Mouse (Mus musculus): ENCODE results near the gene Morn3. TPM values are rescaled to one million over a fixed set of nuclear protein-coding genes. Genes with fewer than 3 reads are reported as not detected.
A peak's percentile ranks its signal among the peaks of the same experiment; 100 is the strongest.

The Morn3 gene
- total and polyA plus RNA-seq, 3 experiments, result not detected

DNA sequence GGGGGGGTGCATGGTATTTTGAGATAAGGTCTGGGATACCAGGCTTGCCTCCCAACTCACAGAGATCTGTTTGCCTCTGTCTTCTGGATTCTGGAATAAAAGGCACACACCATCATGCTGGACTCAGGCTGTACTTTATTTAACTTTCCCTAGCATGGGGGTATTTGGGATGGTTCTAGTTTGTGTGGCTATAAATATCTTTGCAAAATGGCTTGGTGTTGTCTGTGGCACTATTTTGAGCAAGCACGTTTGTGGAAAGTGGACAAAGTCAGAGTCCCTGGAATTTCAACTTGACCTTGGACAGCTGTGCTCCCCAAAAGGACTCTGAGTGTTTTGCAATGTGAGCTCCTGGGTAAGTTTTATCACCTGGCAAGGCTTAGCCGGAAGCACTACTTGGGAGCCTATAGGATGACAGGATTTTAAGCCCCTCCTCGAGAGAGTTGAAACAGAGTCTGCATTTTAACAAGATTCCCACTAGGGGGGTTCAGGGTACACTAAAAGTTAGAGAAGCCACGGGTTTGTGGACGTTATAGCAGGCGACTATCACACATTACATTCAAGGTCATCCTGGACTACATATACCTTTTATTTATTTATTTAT is 20.7 kb upstream of the Morn3 start:
- no peak overlapping the region; the same call in 1 of the 2 replicates for H3K9ac ChIP-seq (ENCODE audit: insufficient read depth, low read depth)
- TF ChIP-seq MXI1 (IDR thresholded peaks at IDR 0.05; ENCODE audit: low read depth, low read length) (no peak), JUN (IDR thresholded peaks at IDR 0.05; ENCODE audit: insufficient read depth, low read depth, low read length) (no peak), POLR2AphosphoS2 (IDR thresholded peaks at IDR 0.05; ENCODE audit: low read depth, low read length) (no peak), MAX (IDR thresholded peaks at IDR 0.05; ENCODE audit: low read length) (no peak), RAD21 (IDR thresholded peaks at IDR 0.05; ENCODE audit: low read depth, low read length) (peak; percentile 77), HCFC1 (IDR thresholded peaks at IDR 0.05; ENCODE audit: low read depth, low read length) (no peak), SMC3 (IDR thresholded peaks at IDR 0.05; ENCODE audit: low read depth, low read length) (peak; percentile 53), JUND (conservative IDR thresholded peaks at IDR 0.05; ENCODE audit: low read depth, low read length) (no peak), ZNF384 (IDR thresholded peaks at IDR 0.05; ENCODE audit: low read depth, low read length) (no peak), NELFE (IDR thresholded peaks at IDR 0.05; ENCODE audit: low read depth, low read length) (no peak), ZC3H11A (IDR thresholded peaks at IDR 0.05; ENCODE audit: low read depth, low read length) (peak; percentile 49; the same call in 1 of the 2 replicates), POLR2A (IDR thresholded peaks at IDR 0.05; ENCODE audit: low read depth, low read length) (0 out of 2 replicates have a peak, but pooled peaks have one; percentile 36), ETS1 (conservative IDR thresholded peaks at IDR 0.05; ENCODE audit: low read depth, low read length) (no peak), CHD1 (IDR thresholded peaks at IDR 0.05; ENCODE audit: low read depth, low read length) (no peak), ZKSCAN1 (IDR thresholded peaks at IDR 0.05; ENCODE audit: borderline replicate concordance, low read depth, low read length) (no peak), CTCF (conservative IDR thresholded peaks at IDR 0.05 in 1 of 2, IDR thresholded peaks at IDR 0.05 in 1 of 2; ENCODE audit: low read depth in 2 of 2, low read length in 2 of 2) (peak; percentile 16 to 77; a peak in 2 of 4 replicates), USF2 (conservative IDR thresholded peaks at IDR 0.05; ENCODE audit: low read depth, low read length) (no peak), PAX5 (IDR thresholded peaks at IDR 0.05; ENCODE audit: low read length) (no peak)
- no peaks in the 10 kb centered on the region for H3K27me3 ChIP-seq (replicated peaks)
- in situ Hi-C loops (cut with MboI; ENCODE audit: low pct_ligation_motif_present, low pct_unique_long_range_greater_than_20kb, low sequenced_read_pairs) (loop anchor here (5.0 kb wide), 1 partner anchor 105 kb away; no protein-coding TSS in a partner anchor), dilution Hi-C loops (cut with MboI; ENCODE audit: extremely low pct_ligation_motif_present, extremely low pct_unique_long_range_greater_than_20kb, low sequenced_read_pairs) (no loop called here)
- H3K4me2 ChIP-seq (ENCODE audit: insufficient read depth, low read depth, poor library complexity, severe bottlenecking), result peak overlapping the region; percentile 84
- no peaks in the 10 kb centered on the region for H3K79me2 ChIP-seq (replicated peaks; ENCODE audit: control insufficient read depth, extremely low read depth, insufficient read depth, poor library complexity, severe bottlenecking)
- H3K27ac ChIP-seq (ENCODE audit: insufficient read depth, low read depth), result no peak overlapping the region
- DNase-seq (ENCODE audit: extremely low read depth), result peak; percentile 81
- H3K4me1 ChIP-seq (ENCODE audit: control insufficient read depth in 1 of 2, insufficient read depth in 2 of 2), result peaks cover 0 to 8% of the 10 kb centered on the region in 2 experiments; a peak in 3 of 4 replicates
- no peaks in the 10 kb centered on the region for H3K36me3 ChIP-seq (replicated peaks in 1 of 2; ENCODE audit: control insufficient read depth in 1 of 2, insufficient read depth in 1 of 2, low read length in 1 of 2)
- no peak overlapping the region for H3K4me3 ChIP-seq (replicated peaks in 1 of 3; ENCODE audit: low read depth in 2 of 3, low read length in 2 of 3, poor library complexity in 1 of 3)
- H3K9me3 ChIP-seq (replicated peaks; ENCODE audit: low read length), result peaks cover 4% of the 10 kb centered on the region

- Histone ChIP-seq H3K4me1 (ENCODE audit: control insufficient read depth in 1 of 2, insufficient read depth in 2 of 2) (peaks cover 0 to 10% of the 10 kb centered on the region in 2 experiments; a peak in 3 of 4 replicates), H3K79me2 (replicated peaks; ENCODE audit: control insufficient read depth, extremely low read depth, insufficient read depth, poor library complexity, severe bottlenecking) (no peaks in the 10 kb centered on the region), H3K27ac (ENCODE audit: insufficient read depth, low read depth) (no peak overlapping the region), H3K9me3 (replicated peaks; ENCODE audit: low read length) (no peaks in the 10 kb centered on the region), H3K4me3 (replicated peaks in 1 of 3; ENCODE audit: low read depth in 2 of 3, low read length in 2 of 3, poor library complexity in 1 of 3) (no peak overlapping the region), H3K9ac (ENCODE audit: insufficient read depth, low read depth) (no peak overlapping the region), H3K4me2 (ENCODE audit: insufficient read depth, low read depth, poor library complexity, severe bottlenecking) (peak overlapping the region; percentile 48; the same call in 1 of the 2 replicates), H3K27me3 (replicated peaks) (no peaks in the 10 kb centered on the region), H3K36me3 (replicated peaks in 1 of 2; ENCODE audit: control insufficient read depth in 1 of 2, insufficient read depth in 1 of 2, low read length in 1 of 2) (no peaks in the 10 kb centered on the region)
- dilution Hi-C loops (cut with MboI; ENCODE audit: extremely low pct_ligation_motif_present, extremely low pct_unique_long_range_greater_than_20kb, low sequenced_read_pairs) (no loop called here), in situ Hi-C loops (cut with MboI; ENCODE audit: low pct_ligation_motif_present, low pct_unique_long_range_greater_than_20kb, low sequenced_read_pairs) (loop anchor here (5.0 kb wide), 1 partner anchor 68 kb away; the partner anchor contains the start of gene Rhof)
- DNase-seq (ENCODE audit: extremely low read depth), result peak; percentile 89
- no peak for TF ChIP-seq ETS1 (conservative IDR thresholded peaks at IDR 0.05; ENCODE audit: low read depth, low read length)
- TF ChIP-seq MYC (IDR thresholded peaks at IDR 0.05; ENCODE audit: low read depth, low read length), result no peak
- TF ChIP-seq CHD1 (IDR thresholded peaks at IDR 0.05; ENCODE audit: low read depth, low read length), result no peak
- no peak for TF ChIP-seq MXI1 (IDR thresholded peaks at IDR 0.05; ENCODE audit: low read depth, low read length)
- TF ChIP-seq RAD21 (IDR thresholded peaks at IDR 0.05; ENCODE audit: low read depth, low read length), result peak; percentile 80
- no peak for TF ChIP-seq PAX5 (IDR thresholded peaks at IDR 0.05; ENCODE audit: low read length)
- no peak for TF ChIP-seq KAT2A (IDR thresholded peaks at IDR 0.05; ENCODE audit: insufficient replicate concordance, low read length)
- TF ChIP-seq MAZ (IDR thresholded peaks at IDR 0.05; ENCODE audit: low read depth, low read length), result no peak
- no peak for TF ChIP-seq JUN (IDR thresholded peaks at IDR 0.05; ENCODE audit: insufficient read depth, low read depth, low read length)
- TF ChIP-seq JUND (conservative IDR thresholded peaks at IDR 0.05; ENCODE audit: low read depth, low read length), result no peak
- TF ChIP-seq TCF12 (IDR thresholded peaks at IDR 0.05; ENCODE audit: low read depth, low read length), result no peak
- no peak for TF ChIP-seq ELF1 (IDR thresholded peaks at IDR 0.05; ENCODE audit: low read depth, low read length)
- TF ChIP-seq EP300 (IDR thresholded peaks at IDR 0.05; ENCODE audit: low read length), result no peak
- no peak for TF ChIP-seq TBP (conservative IDR thresholded peaks at IDR 0.05; ENCODE audit: low read depth, low read length)
- TF ChIP-seq UBTF (IDR thresholded peaks at IDR 0.05; ENCODE audit: low read depth, low read length), result no peak
- no peak for TF ChIP-seq HCFC1 (IDR thresholded peaks at IDR 0.05; ENCODE audit: low read depth, low read length)
- TF ChIP-seq ZKSCAN1 (IDR thresholded peaks at IDR 0.05; ENCODE audit: borderline replicate concordance, low read depth, low read length), result no peak
- no peak for TF ChIP-seq CHD2 (IDR thresholded peaks at IDR 0.05; ENCODE audit: low read length)
- no peak for TF ChIP-seq NRF1 (IDR thresholded peaks at IDR 0.05; ENCODE audit: low read depth, low read length)
- peak; percentile 59 for TF ChIP-seq IRF4 (IDR thresholded peaks at IDR 0.05; ENCODE audit: low read depth, low read length)
- TF ChIP-seq MEF2A (IDR thresholded peaks at IDR 0.05; ENCODE audit: borderline replicate concordance, low read depth, low read length), result 0 out of 2 replicates have a peak, but pooled peaks have one; percentile 22
- peak; percentile 64 for TF ChIP-seq ZC3H11A (IDR thresholded peaks at IDR 0.05; ENCODE audit: low read depth, low read length)
These were observed 17.4 kb upstream of the Morn3 start for GRCm38 (mm10) chr5:123064207-123064606.
